8 mouse cellular contexts compared by ENCODE assay signal in genomic region chr9:106891829-106892551, GRCm38 (mm10). TPM values are rescaled to one million over a fixed set of nuclear protein-coding genes. Genes with fewer than 3 reads are reported as not detected.
DNase-seq lines count a peak whose midpoint lies in the region; ATAC-seq lines count a peak whose summit lies in the region.

TSS of gene Manf (minus strand) at chr9:106891979.

- no peaks in the 10 kb centered on the region for H3K9me3 ChIP-seq in hindbrain, embryonic 16.5 days (ENCODE audit: control insufficient read depth, low read length)

- H3K4me1 ChIP-seq in hindbrain, embryonic 16.5 days (ENCODE audit: control insufficient read depth, insufficient read depth, low read depth, low read length): peaks cover 20% of the 10 kb centered on the region

- DNase-seq in WW6 (ENCODE audit: low read depth, low spot score): peak; percentile 94
- peak; percentile 85 to 94 for DNase-seq in cerebellum, postnatal 4 days (ENCODE audit: low spot score in 2 of 2)
- peak; percentile 97 for DNase-seq in gastrocnemius, adult 18-20 months (ENCODE audit: low spot score)
- DNase-seq in left cerebral cortex, adult 18-20 months (ENCODE audit: low spot score in 2 of 2): peak; percentile 97 to 99
- DNase-seq in right cerebral cortex, adult 18-20 months: peak; percentile 99
- DNase-seq in urinary bladder, postnatal 10 days (ENCODE audit: low spot score): peak; percentile 87

- peak within 1 kb of the TSS; percentile 69 for H3K4me3 ChIP-seq in hindbrain, embryonic 16.5 days (ENCODE audit: low read length)
- peak within 1 kb of the TSS; percentile 81 for H3K4me3 ChIP-seq in macrophage (ENCODE audit: inconsistent target)

- H3K4me2 ChIP-seq in hindbrain, embryonic 16.5 days (ENCODE audit: low read length): peak within 1 kb of the TSS; percentile 77

- peaks cover 30% of the 10 kb centered on the region for H3K79me2 ChIP-seq in macrophage (ENCODE audit: inconsistent target)

- under 1% methylated on average over 59 of the region's 59 CpGs for WGBS in hindbrain, embryonic 16.5 days
- WGBS in macrophage (ENCODE audit: missing documents): 1% methylated on average over 52 of the region's 59 CpGs

- H3K9ac ChIP-seq in hindbrain, embryonic 16.5 days (ENCODE audit: low read depth, low read length): peak within 1 kb of the TSS; percentile 83

- peak within 1 kb of the TSS; percentile 85 for H3K27ac ChIP-seq in hindbrain, embryonic 16.5 days (ENCODE audit: low read depth, low read length)
- H3K27ac ChIP-seq in macrophage: peak within 1 kb of the TSS; percentile 85

- peak; percentile 99 for ATAC-seq in hindbrain, embryonic 16.5 days

- peaks cover 27% of the 10 kb centered on the region for H3K36me3 ChIP-seq in hindbrain, embryonic 16.5 days (ENCODE audit: control insufficient read depth, insufficient read depth, low read length)
- H3K36me3 ChIP-seq in macrophage (ENCODE audit: inconsistent target): peaks cover 16% of the 10 kb centered on the region; the same call in 1 of the 2 replicates

- no peaks in the 10 kb centered on the region for H3K27me3 ChIP-seq in hindbrain, embryonic 16.5 days (replicated peaks; ENCODE audit: control insufficient read depth, insufficient read depth, low read length)

RNA-seq across cellular contexts. Expression of gene Manf, which starts in this region (rescaled TPM):
- 10 to 100 TPM; 33.0 to 42.8 TPM for total RNA-seq in gastrocnemius, adult 18-20 months (2021)
- polyA plus RNA-seq in hindbrain, embryonic 16.5 days (2015; fragmentation: Nextera tagmentation; extraction: Ambion mirVana): 185 and 188 TPM in 2 replicates
- total RNA-seq in left cerebral cortex, adult 18-20 months (2021): 100 to 1,000 TPM; 130 to 147 TPM
- 10 to 100 TPM; 14.5 to 56.9 (median 33.4) TPM for total RNA-seq in macrophage (2018; cell fraction: chromatin; rRNA removed)
- total RNA-seq in macrophage (2018; cell fraction: cytosol; rRNA removed): 100 to 1,000 TPM; 155 to 252 (median 182) TPM
- 100 to 1,000 TPM in 8 of 26 experiments, 10 to 100 TPM in 18; 34.4 to 153 (median 90.6) TPM for total RNA-seq in macrophage (2018; cell fraction: nucleus; rRNA removed)
- 146 to 286 TPM (median 195 TPM) in 3 replicates for polyA plus RNA-seq in macrophage (2018)

Comparison
In these comparisons a context has a peak if more than half of its experiments do, and no peak if none do; other contexts are left out.
1. Peak in every context shown above with its lines: DNase-seq, ATAC-seq, H3K4me3 ChIP-seq and H3K27ac ChIP-seq.